Mouse (Mus musculus) liver, embryonic 14.5 days (tissue): ENCODE results near the gene Sap30.
"Not testable (repeated sequence)": the region's sequence is repeated elsewhere in the genome, so short reads cannot be mapped to it uniquely, and the experiment has no call there.

Source experiments
- CTCF ChIP-seq: IDR thresholded peaks from 2 replicates; pipeline ENCODE4 v1.5.1; 2016; ENCODE audit warnings: antibody characterized with exemption, low read depth, control low read depth
- EP300 ChIP-seq: IDR thresholded peaks from 2 replicates; pipeline ENCODE4 v1.6.1; 2016; ENCODE audit warnings: antibody characterized with exemption, low read depth

GRCm38 (mm10) chr8:57516685-57517084 is 29.0 kb upstream of the Sap30 start:
- not testable (repeated sequence) for TF ChIP-seq CTCF, EP300
